Mouse (Mus musculus): ENCODE data around the gene Engase. TPM values are rescaled to one million over a fixed set of nuclear protein-coding genes. Genes with fewer than 3 reads are reported as not detected.

Engase gene
- total RNA-seq, 4 experiments from 2014 or later = 5.2 to 7.2 (median 6.6) TPM

- DNase-seq (ENCODE audit: low spot score) = no peak
These were observed 44.3 kb downstream of the Engase start for GRCm38 (mm10) chr11:118520932-118521331.

- DNase-seq (ENCODE audit: low spot score) = no peak
These were observed 47.0 kb downstream of the Engase start for GRCm38 (mm10) chr11:118523496-118524145.

- DNase-seq (ENCODE audit: low spot score) = no peak
These were observed 48.4 kb downstream of the Engase start for GRCm38 (mm10) chr11:118525059-118525458.

GRCm38 (mm10) chr11:118528761-118529160 is 52.1 kb downstream of the Engase start:
- no peak for DNase-seq (ENCODE audit: low spot score)

- DNase-seq (ENCODE audit: low spot score) = no peak
These were observed 53.7 kb downstream of the Engase start for GRCm38 (mm10) chr11:118530313-118530712.

- DNase-seq (ENCODE audit: low spot score) = no peak
These were observed 57.9 kb downstream of the Engase start for GRCm38 (mm10) chr11:118534382-118535092.

- DNase-seq (ENCODE audit: low spot score) = no peak
These were observed 61.4 kb downstream of the Engase start for GRCm38 (mm10) chr11:118538008-118538407.

Other genes starting within 250 kb of the Engase start
- gene Cyth1, start 228.2 kb upstream of the Engase start, total RNA-seq (2022) = 10 to 100 TPM; 34.5 to 56.9 (median 50.9) TPM
- gene Usp36, start 186.6 kb upstream of the Engase start, total RNA-seq (2022) = 10 to 100 TPM; 13.2 to 14.5 (median 13.9) TPM
- gene Cep295nl, start 134.3 kb upstream of the Engase start, total RNA-seq (2022) = 1 to 10 TPM in 1 of 4 experiments, under 1 TPM in 3; 0.82 to 1.0 (median 0.88) TPM
- gene Timp2, start 121.1 kb upstream of the Engase start, total RNA-seq (2022) = 10 to 100 TPM; 73.9 to 99.6 (median 87.5) TPM
- 10 to 100 TPM; 19.7 to 25.8 (median 23.3) TPM for gene Lgals3bp, start 74.7 kb upstream of the Engase start, total RNA-seq (2022)
- 10 to 100 TPM; 16.4 to 19.2 (median 16.8) TPM for gene Cant1, start 57.7 kb upstream of the Engase start, total RNA-seq (2022)
- 10 to 100 TPM; 13.5 to 15.3 (median 13.8) TPM for gene C1qtnf1, start 48.6 kb upstream of the Engase start, total RNA-seq (2022)